In genomic region chr6:121357232-121357631, GRCm38 (mm10) we compare ENCODE assay signal across 28 mouse cellular contexts. TPM values are rescaled to one million over a fixed set of nuclear protein-coding genes. Genes with fewer than 3 reads are reported as not detected.
"Had no signal": no experiment of that assay in that cellular context is flagged by ENCODE, and none has a peak within 500 bp of the region (broad histone marks: within the 10 kb centered on the region; RNA-seq: fewer than 3 reads in every experiment).

No protein-coding gene starts in this region.

- H3K36me3 ChIP-seq: embryonic facial prominence, embryonic 10.5 days; embryonic facial prominence, embryonic 12.5 days; embryonic facial prominence, embryonic 13.5 days; embryonic facial prominence, embryonic 15.5 days; forebrain, embryonic 10.5 days; forebrain, embryonic 12.5 days; forebrain, embryonic 15.5 days had no signal

- H3K9me3 ChIP-seq: embryonic facial prominence, embryonic 10.5 days; embryonic facial prominence, embryonic 12.5 days; embryonic facial prominence, embryonic 13.5 days; embryonic facial prominence, embryonic 15.5 days; forebrain, embryonic 10.5 days; forebrain, embryonic 12.5 days; forebrain, embryonic 13.5 days; forebrain, embryonic 15.5 days had no signal

- H3K27me3 ChIP-seq: embryonic facial prominence, embryonic 12.5 days; forebrain, embryonic 15.5 days had no signal

- H3K4me2 ChIP-seq: embryonic facial prominence, embryonic 12.5 days; embryonic facial prominence, embryonic 13.5 days; embryonic facial prominence, embryonic 15.5 days; forebrain, embryonic 12.5 days; forebrain, embryonic 13.5 days; forebrain, embryonic 15.5 days had no signal

- H3K4me3 ChIP-seq: embryonic facial prominence, embryonic 10.5 days; embryonic facial prominence, embryonic 12.5 days; embryonic facial prominence, embryonic 13.5 days; embryonic facial prominence, embryonic 15.5 days; erythroblast, embryonic 14.5 days; forebrain, embryonic 10.5 days; forebrain, embryonic 12.5 days; forebrain, embryonic 13.5 days; forebrain, embryonic 15.5 days; gastrocnemius, adult 2 months had no signal

- DNase-seq: cerebellum, adult 2 months; cerebellum, adult 8-10 months; cerebellum, adult 9-10 months; cerebellum, adult 9-11 months; cerebellum, postnatal 10 days; cerebellum, postnatal 14 days; cerebellum, postnatal 25 days; cerebellum, postnatal 36 days; embryo, embryonic 11 days; forebrain, postnatal 0 days; gastrocnemius, adult 2 months; gastrocnemius, postnatal 10 days; gastrocnemius, postnatal 14 days; gastrocnemius, postnatal 25 days; gastrocnemius, postnatal 36 days; heart, adult 11 months had no signal

- H3K4me1 ChIP-seq: embryonic facial prominence, embryonic 10.5 days; embryonic facial prominence, embryonic 12.5 days; embryonic facial prominence, embryonic 13.5 days; embryonic facial prominence, embryonic 15.5 days; forebrain, embryonic 15.5 days had no signal

- ATAC-seq: forebrain, embryonic 13.5 days; forebrain, embryonic 14.5 days; forebrain, embryonic 15.5 days; forebrain, embryonic 16.5 days; forebrain, postnatal 0 days had no signal

- H3K27ac ChIP-seq: embryonic facial prominence, embryonic 10.5 days; embryonic facial prominence, embryonic 12.5 days; embryonic facial prominence, embryonic 13.5 days; embryonic facial prominence, embryonic 15.5 days; forebrain, embryonic 10.5 days; forebrain, embryonic 12.5 days; forebrain, embryonic 13.5 days; forebrain, embryonic 15.5 days; gastrocnemius, adult 2 months had no signal

- H3K9ac ChIP-seq: embryonic facial prominence, embryonic 12.5 days; embryonic facial prominence, embryonic 13.5 days; embryonic facial prominence, embryonic 15.5 days; forebrain, embryonic 12.5 days; forebrain, embryonic 13.5 days; forebrain, embryonic 15.5 days; forebrain, postnatal 0 days had no signal

RNA-seq across cellular contexts. Expression of gene Slc6a12, which starts 14.4 kb away (rescaled TPM):
- polyA plus RNA-seq: embryonic facial prominence, embryonic 11.5 days; embryonic facial prominence, embryonic 12.5 days; embryonic facial prominence, embryonic 13.5 days; embryonic facial prominence, embryonic 15.5 days; erythroblast, embryonic 14.5 days had no signal
